Mouse (Mus musculus) stomach, embryonic 14.5 days (tissue): Measurements from ENCODE around the gene Slain2. TPM values are rescaled to one million over a fixed set of nuclear protein-coding genes. Genes with fewer than 3 reads are reported as not detected.

Source experiments
- ATAC-seq: fragments of 200-750 bp; cut with Nextera tagmentation; 2 replicates; pipeline ENCODE4 v1.8.0; 2017; ENCODE audit warnings: low read depth, moderate TSS enrichment; ENCODE audit not compliant: insufficient number of reproducible peaks, insufficient read depth, low FRiP score
- H3K27ac ChIP-seq: fragments of 300-500 bp; sonication (generic); 2 replicates; pipeline ENCODE4 v1.5.1; 2014; ENCODE audit warnings: mild to moderate bottlenecking, low read length, moderate library complexity, mixed read lengths
- H3K27me3 ChIP-seq: fragments of 300-500 bp; sonication (generic); 2 replicates; pipeline ENCODE4 v1.6.1; 2014; ENCODE audit warnings: low read length, control low read depth, mixed read lengths; ENCODE audit not compliant: control insufficient read depth, insufficient read depth
- H3K36me3 ChIP-seq: fragments of 300-500 bp; sonication (generic); 2 replicates; pipeline ENCODE4 v1.6.1; 2014; ENCODE audit warnings: mild to moderate bottlenecking, control low read depth, low read length, moderate library complexity, mixed read lengths; ENCODE audit not compliant: control insufficient read depth, insufficient read depth
- H3K4me1 ChIP-seq: fragments of 300-500 bp; sonication (generic); 2 replicates; pipeline ENCODE4 v1.6.1; 2014; ENCODE audit warnings: low read length, control low read depth, mixed read lengths; ENCODE audit not compliant: control insufficient read depth, insufficient read depth
- H3K4me2 ChIP-seq: fragments of 300-500 bp; sonication (generic); replicated peaks from 2 replicates; pipeline ENCODE4 v1.6.1; 2014; ENCODE audit warnings: low read depth, low read length, control low read depth
- H3K4me3 ChIP-seq: fragments of 300-500 bp; sonication (generic); 2 replicates; pipeline ENCODE4 v1.5.1; 2014; ENCODE audit warnings: low read depth, low read length, control low read depth
- H3K9ac ChIP-seq: fragments of 300-500 bp; sonication (generic); replicated peaks from 2 replicates; pipeline ENCODE4 v1.6.1; 2014; ENCODE audit warnings: low read depth, mild to moderate bottlenecking, control low read depth, low read length, moderate library complexity, mixed read lengths
- H3K9me3 ChIP-seq: fragments of 300-500 bp; sonication (generic); 2 replicates; pipeline ENCODE4 v1.6.1; 2016; ENCODE audit warnings: low read depth, low read length, control low read depth; ENCODE audit not compliant: control insufficient read depth
- WGBS: fragments of 180-500 bp; shearing (Covaris S2); extraction: QIAGEN DNeasy Blood & Tissue Kit; methylation state at CpG from one replicate; pipeline ENCODE4 v1.1.7; 2014; 5-methylcytosine and 5-hydroxymethylcytosine counted together
- polyA plus RNA-seq: library from polyadenylated mRNA; unstranded; fragments of >200 nt; fragmentation: Nextera tagmentation; extraction: Ambion mirVana; gene quantifications from 2 replicates; pipeline ENCODE4 v1.2.1, GENCODE M21; 2014

The Slain2 gene
- polyA plus RNA-seq, 1 experiment from 2014 or later = 22.6 TPM

DNA sequence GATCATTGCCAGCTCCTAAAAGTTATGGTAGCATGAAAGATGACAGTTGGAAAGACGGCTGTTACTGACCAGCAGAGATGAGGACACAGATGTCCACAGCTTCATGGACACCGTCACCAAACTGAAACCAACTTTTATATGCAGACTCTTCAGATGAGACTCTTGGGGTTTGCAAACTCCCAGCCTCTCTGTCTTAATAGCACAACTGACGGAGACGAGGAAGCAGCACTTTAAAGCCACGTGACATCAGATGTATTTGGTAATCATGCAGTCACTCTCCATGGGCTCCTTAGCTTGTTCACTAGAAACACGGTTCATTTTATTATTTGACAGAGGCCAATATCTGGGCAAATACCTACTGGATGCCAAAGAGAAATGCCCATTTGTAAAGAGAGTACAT, 61.9 kb downstream of the Slain2 start:
- Histone ChIP-seq H3K4me3 (no peak overlapping the region), H3K27me3 (no peaks in the 10 kb centered on the region), H3K4me2 (no peak overlapping the region), H3K9me3 (no peaks in the 10 kb centered on the region), H3K9ac (no peak overlapping the region), H3K4me1 (0 out of 2 replicates have a peak, but pooled peaks cover 7% of the 10 kb centered on the region), H3K36me3 (peaks cover 16% of the 10 kb centered on the region; the same call in 1 of the 2 replicates), H3K27ac (no peak overlapping the region)
- no peak for ATAC-seq
- WGBS = 88% methylated on average over 6 of the region's 6 CpGs

DNA sequence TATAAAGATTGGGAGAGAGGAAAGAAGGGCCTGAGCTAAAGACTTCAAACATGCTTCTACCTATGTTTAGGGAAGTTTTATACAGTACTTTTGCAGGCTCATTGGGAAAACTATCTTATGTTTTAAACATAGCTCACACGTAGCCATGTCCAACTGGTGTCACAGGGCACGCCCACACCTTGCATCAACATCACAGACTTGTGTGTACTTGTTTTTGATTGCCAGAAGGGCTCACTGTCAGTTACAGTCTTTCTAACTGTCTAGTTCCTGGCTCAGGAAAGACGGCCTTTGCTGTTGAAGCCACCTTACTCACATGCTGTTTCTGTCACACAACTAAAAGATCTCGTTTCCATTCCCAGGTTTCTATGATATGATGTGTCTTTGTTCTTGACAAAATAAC, 62.4 kb downstream of the Slain2 start:
- no peak overlapping the region for H3K27ac ChIP-seq
- no peaks in the 10 kb centered on the region for H3K9me3 ChIP-seq
- WGBS = 88% methylated on average over 4 of the region's 4 CpGs
- H3K27me3 ChIP-seq = no peaks in the 10 kb centered on the region
- no peak overlapping the region for H3K4me2 ChIP-seq
- no peak for ATAC-seq
- no peak overlapping the region for H3K4me3 ChIP-seq
- no peak overlapping the region for H3K9ac ChIP-seq
- H3K36me3 ChIP-seq = peaks cover 16% of the 10 kb centered on the region; the same call in 1 of the 2 replicates
- 0 out of 2 replicates have a peak, but pooled peaks cover 7% of the 10 kb centered on the region for H3K4me1 ChIP-seq

- WGBS = 6% methylated on average over 2 of the region's 2 CpGs
- H3K27ac ChIP-seq = no peak overlapping the region
- no peak overlapping the region for H3K4me3 ChIP-seq
- H3K27me3 ChIP-seq = no peaks in the 10 kb centered on the region
- H3K4me1 ChIP-seq = no peaks in the 10 kb centered on the region
- H3K4me2 ChIP-seq = no peak overlapping the region
- no peaks in the 10 kb centered on the region for H3K9me3 ChIP-seq
- no peak overlapping the region for H3K9ac ChIP-seq
- no peak for ATAC-seq
- H3K36me3 ChIP-seq = no peaks in the 10 kb centered on the region
Observed at GRCm38 (mm10) chr5:72984091-72984490, 70.0 kb downstream of the Slain2 start.

GRCm38 (mm10) chr5:72987786-72988185, 73.7 kb downstream of the Slain2 start:
- Histone ChIP-seq H3K27me3 (no peaks in the 10 kb centered on the region), H3K4me2 (no peak overlapping the region), H3K27ac (no peak overlapping the region), H3K9me3 (no peaks in the 10 kb centered on the region), H3K36me3 (no peaks in the 10 kb centered on the region), H3K4me3 (no peak overlapping the region), H3K4me1 (no peaks in the 10 kb centered on the region), H3K9ac (no peak overlapping the region)
- WGBS = 77% methylated on average over 7 of the region's 7 CpGs
- no peak for ATAC-seq

DNA sequence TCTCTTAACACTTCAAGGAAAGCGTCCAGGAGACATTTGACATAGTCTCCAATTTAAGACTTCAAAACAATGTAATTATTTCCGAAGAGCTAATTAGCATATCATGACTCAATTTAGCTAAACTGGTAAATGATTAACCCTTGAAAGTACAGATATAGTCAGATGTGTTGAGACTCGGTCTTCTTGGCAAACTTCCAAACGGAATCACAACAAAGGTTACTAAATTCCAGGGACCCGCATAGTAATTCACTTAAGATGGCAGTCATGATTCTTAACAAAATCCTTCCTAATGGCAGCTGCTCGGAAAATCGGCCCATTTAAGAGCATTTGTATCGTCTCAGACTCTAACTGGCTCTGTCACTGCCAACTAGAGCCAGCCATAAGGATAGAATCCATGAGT, 75.7 kb downstream of the Slain2 start:
- Histone ChIP-seq H3K27ac (no peak overlapping the region), H3K36me3 (no peaks in the 10 kb centered on the region), H3K4me2 (no peak overlapping the region), H3K27me3 (no peaks in the 10 kb centered on the region), H3K4me1 (no peaks in the 10 kb centered on the region), H3K9ac (no peak overlapping the region), H3K9me3 (no peaks in the 10 kb centered on the region), H3K4me3 (no peak overlapping the region)
- WGBS = 68% methylated on average over 8 of the region's 8 CpGs
- ATAC-seq = no peak

DNA sequence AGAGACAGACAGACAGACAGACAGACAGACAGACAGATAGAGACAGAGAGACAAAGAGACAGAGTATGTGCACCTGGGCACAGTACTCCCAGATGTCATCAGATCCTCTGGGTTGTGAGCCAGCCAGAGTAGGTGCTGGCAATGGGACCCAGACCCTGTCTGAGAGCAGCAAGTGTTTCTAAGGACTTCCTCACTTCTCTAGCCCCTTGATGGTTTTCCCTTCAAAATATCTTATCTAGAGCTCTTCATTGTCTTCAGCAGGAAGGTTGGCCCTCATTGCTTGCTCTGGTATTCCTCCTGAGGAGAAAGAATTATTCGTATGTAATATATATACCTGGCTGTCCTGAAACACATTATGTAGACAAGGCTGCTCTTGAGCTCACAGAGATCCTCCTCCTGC, 78.4 kb downstream of the Slain2 start:
- Histone ChIP-seq H3K36me3 (no peaks in the 10 kb centered on the region), H3K4me2 (no peak overlapping the region), H3K27ac (no peak overlapping the region), H3K9me3 (no peaks in the 10 kb centered on the region), H3K9ac (no peak overlapping the region), H3K4me3 (no peak overlapping the region), H3K27me3 (no peaks in the 10 kb centered on the region), H3K4me1 (no peaks in the 10 kb centered on the region)
- 83% methylated on average over 1 of the region's 1 CpGs for WGBS
- ATAC-seq = no peak

DNA sequence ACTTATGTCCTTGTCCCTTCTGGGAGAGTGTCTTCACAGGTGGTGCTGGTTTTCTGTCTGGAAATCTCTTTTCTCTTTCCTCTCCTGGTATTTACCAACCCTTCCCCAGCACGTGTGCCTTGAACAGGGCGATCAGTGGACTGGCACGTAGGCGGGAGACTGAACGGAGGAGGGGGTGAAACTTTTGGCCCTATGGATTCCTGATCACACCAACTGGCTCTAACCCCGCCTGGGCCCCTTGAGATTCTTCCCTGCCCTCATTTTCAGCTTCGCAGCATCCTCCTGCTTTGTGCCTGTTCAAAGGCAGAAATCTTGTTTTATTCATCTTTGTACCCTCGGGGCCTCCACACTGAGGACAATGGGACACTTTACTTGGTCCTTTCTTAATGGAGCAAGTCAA, 80.3 kb downstream of the Slain2 start:
- Histone ChIP-seq H3K9ac (no peak overlapping the region), H3K27me3 (no peaks in the 10 kb centered on the region), H3K27ac (no peak overlapping the region), H3K4me1 (no peaks in the 10 kb centered on the region), H3K4me3 (no peak overlapping the region), H3K9me3 (no peaks in the 10 kb centered on the region), H3K36me3 (no peaks in the 10 kb centered on the region), H3K4me2 (no peak overlapping the region)
- WGBS = 80% methylated on average over 8 of the region's 8 CpGs
- no peak for ATAC-seq

DNA sequence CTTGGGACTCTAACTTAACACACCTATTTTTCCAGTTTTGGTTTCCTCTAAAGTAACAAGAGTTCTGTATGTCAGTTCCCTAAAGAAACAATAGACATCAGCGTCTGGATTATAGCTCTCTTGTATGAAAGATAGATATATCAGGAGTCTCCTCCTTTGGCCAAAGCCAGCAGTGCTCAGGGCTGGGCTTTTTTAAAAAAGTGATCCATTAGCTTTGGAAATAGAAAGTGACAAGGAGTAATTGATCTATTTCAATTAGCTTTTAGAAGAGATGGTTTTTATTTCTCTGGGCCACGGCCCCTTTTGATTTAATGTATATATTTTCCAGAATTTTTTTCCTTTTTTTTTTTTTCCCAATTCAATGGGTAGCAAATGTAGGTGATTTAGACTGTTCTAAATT, 80.8 kb downstream of the Slain2 start:
- 61% methylated on average over 2 of the region's 2 CpGs for WGBS
- ATAC-seq = no peak
- Histone ChIP-seq H3K9ac (no peak overlapping the region), H3K27me3 (no peaks in the 10 kb centered on the region), H3K27ac (no peak overlapping the region), H3K4me3 (no peak overlapping the region), H3K4me1 (no peaks in the 10 kb centered on the region), H3K4me2 (no peak overlapping the region), H3K36me3 (no peaks in the 10 kb centered on the region), H3K9me3 (no peaks in the 10 kb centered on the region)

- no peaks in the 10 kb centered on the region for H3K27me3 ChIP-seq
- H3K9me3 ChIP-seq = no peaks in the 10 kb centered on the region
- WGBS = 39% methylated on average over 10 of the region's 10 CpGs
- H3K4me3 ChIP-seq = no peak overlapping the region
- H3K4me1 ChIP-seq = no peaks in the 10 kb centered on the region
- ATAC-seq = no peak
- H3K27ac ChIP-seq = no peak overlapping the region
- H3K4me2 ChIP-seq = no peak overlapping the region
- no peaks in the 10 kb centered on the region for H3K36me3 ChIP-seq
- H3K9ac ChIP-seq = no peak overlapping the region; the same call in 1 of the 2 replicates
Observed at GRCm38 (mm10) chr5:72995379-72995778, 81.3 kb downstream of the Slain2 start.
